Mouse (Mus musculus): ENCODE results near the gene Gm17622.

- no peak for TF ChIP-seq CTCF (IDR thresholded peaks at IDR 0.05; ENCODE audit: low read depth)
- TF ChIP-seq EP300 (IDR thresholded peaks at IDR 0.05; ENCODE audit: low read depth): no peak
Observed at GRCm38 (mm10) chr13:96507541-96507940, 17.0 kb downstream of the Gm17622 start.
